Mouse (Mus musculus): ENCODE results near the gene Kcnj11.

GRCm38 (mm10) chr7:46060688-46061087 lies 39.9 kb downstream of the Kcnj11 start:
- no peak for TF ChIP-seq MAX (IDR thresholded peaks at IDR 0.05; ENCODE audit: low read length)
- TF ChIP-seq CTCF (IDR thresholded peaks at IDR 0.05 in 2 of 3, conservative IDR thresholded peaks at IDR 0.05 in 1 of 3; ENCODE audit: control insufficient read depth in 1 of 3, insufficient read depth in 1 of 3, low read depth in 2 of 3, low read length in 3 of 3, poor library complexity in 1 of 3, severe bottlenecking in 1 of 3) = no peak
- no peak for TF ChIP-seq POLR2A (IDR thresholded peaks at IDR 0.05; ENCODE audit: control insufficient read depth in 1 of 2, insufficient read depth in 1 of 2, low read depth in 1 of 2, low read length in 2 of 2, poor library complexity in 1 of 2)
- no peak for TF ChIP-seq GATA1 (IDR thresholded peaks at IDR 0.05; ENCODE audit: low read depth, low read length)
- TF ChIP-seq SMC3 (IDR thresholded peaks at IDR 0.05; ENCODE audit: low read depth, low read length) = no peak
- no peak for TF ChIP-seq USF1 (IDR thresholded peaks at IDR 0.05; ENCODE audit: low read depth, low read length)
- TF ChIP-seq ZMIZ1 (IDR thresholded peaks at IDR 0.05; ENCODE audit: low read depth, low read length) = no peak
- no peak for TF ChIP-seq ELF1 (IDR thresholded peaks at IDR 0.05; ENCODE audit: low read depth, low read length)
- TF ChIP-seq KAT2A (conservative IDR thresholded peaks at IDR 0.05; ENCODE audit: low read depth, low read length) = no peak
- TF ChIP-seq EP300 (IDR thresholded peaks at IDR 0.05; ENCODE audit: low read depth in 1 of 2, low read length in 2 of 2) = no peak
- TF ChIP-seq HCFC1 (IDR thresholded peaks at IDR 0.05; ENCODE audit: low read depth, low read length) = no peak

All from MEL (cell line).